Mouse (Mus musculus) kidney, postnatal 14 days (tissue): ENCODE measurements around the gene Rnf4.
A peak's percentile ranks its signal among the peaks of the same experiment; 100 is the strongest.

Source experiments
- DNase-seq: peaks from one replicate; pipeline ENCODE4 v3.0.0; 2022; ENCODE audit warnings: mixed read lengths

Gene Rnf4

DNA sequence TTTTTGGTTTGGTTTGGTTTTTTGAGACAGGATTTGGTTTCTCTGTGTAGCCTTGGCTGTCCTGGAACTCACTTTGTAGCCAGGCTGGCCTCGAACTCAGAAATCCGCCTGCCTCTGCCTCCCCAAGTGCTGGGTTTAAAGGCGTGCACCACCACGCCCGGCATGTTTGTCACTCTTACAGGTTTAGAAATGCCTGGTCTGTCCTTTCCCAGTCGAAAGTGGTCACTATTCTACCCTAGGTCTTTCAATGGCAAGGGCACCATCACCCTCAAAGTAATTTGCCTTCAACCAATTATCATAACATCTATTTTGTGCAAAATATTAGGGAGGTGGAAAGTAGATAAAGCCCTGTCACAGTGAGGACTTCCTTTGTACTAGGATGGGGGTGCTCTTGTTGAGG is 4.2 kb downstream of the Rnf4 start:
- no peak for DNase-seq

DNA sequence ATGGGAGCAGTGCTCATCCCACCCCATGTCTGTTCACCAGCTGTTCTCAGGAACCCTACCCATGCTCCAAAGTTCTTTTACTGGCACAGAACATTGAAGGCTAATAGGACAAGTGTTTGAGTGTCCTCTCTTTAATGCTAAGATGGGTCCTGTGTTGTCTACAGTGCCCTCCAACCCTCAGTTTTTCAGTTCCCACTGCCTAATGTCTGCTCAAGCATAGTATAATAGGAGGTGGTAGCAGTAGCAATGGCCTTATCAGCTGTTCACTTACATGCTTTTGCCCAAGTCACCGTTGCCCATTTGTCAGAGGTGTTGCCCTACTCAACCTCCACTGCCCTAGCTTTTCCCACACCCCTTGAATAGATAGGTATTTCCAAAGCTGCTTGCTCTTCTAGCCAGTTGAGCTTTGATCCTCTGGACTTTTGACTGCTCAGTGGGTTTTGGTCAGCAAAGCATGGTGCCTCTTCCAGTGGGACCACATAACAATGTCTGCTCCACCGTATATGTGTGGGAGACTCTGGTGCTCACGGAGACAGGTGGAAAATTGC is 16.1 kb downstream of the Rnf4 start:
- no peak for DNase-seq

DNA sequence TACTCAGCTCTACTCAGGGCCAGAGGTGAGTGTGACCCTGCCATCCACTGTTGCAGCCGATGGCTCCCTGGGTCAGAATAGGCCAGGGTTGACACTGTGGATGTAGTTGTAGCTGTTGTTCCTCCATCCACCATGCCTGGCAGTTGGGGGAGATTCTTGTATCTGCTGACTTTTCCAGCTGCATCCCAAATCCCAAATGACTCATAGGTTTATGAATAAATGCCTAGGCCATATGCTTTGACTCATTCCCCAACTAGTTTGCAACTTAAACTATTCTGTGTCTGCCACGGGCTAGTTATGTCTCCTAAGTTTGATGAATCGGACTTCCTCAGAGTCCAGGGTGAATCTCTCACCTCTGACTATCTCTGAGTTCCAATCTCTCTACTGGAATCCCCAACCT is 24.2 kb downstream of the Rnf4 start:
- DNase-seq, result no peak

DNA sequence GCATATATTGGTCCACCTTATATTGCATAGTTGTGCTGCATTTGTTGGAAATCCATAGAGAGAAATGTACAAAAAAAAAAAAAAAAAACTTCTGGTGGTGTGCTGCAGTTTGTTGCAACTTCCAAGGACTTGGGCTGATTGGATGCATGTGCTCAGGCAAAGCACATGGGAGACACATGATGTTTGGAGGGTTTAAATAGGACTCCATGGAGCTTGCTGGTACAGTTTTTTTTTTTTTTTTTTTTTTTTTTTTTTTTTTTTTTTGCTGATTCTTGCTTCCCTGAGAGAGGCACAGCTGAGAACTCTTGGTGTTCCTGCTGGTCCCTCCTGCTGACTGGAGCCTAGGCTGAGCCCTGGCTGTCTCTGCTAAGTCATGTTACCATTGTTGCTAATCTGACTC is 27.0 kb downstream of the Rnf4 start:
- no peak for DNase-seq

DNA sequence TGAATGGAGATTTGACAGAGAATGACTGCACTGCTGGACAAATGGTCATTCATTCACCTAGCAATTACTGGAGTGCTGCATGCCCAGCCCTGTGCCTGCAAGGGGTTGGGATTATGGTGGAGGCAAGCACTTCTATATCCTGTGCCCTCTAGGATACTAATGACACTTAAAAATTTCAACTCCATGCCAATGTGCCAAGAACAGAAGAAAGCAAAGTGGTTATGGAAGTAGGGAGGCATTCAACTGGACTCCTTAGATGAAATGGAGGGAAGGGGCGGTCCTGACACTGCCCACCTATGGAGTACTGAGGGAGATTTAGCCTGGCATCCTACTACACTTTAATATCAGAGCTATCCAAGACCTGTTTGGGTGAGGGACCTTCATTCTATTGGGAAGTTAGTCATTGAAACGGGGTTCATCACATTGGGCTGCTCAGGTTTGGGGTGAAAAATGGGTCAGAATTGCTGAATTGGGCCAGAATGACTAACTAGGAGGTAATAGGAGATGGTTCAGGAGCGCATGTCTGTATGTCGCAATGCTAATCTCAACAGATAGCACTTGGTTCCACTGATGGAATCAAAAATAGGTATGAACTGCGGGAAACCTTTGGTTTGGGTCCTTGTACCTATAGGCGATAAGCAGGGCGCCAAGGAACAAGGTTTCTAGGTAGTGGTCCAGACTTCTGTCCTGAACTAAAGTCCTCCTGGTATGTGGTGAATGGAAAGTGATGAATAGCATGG is 32.6 kb downstream of the Rnf4 start:
- no peak for DNase-seq

DNA sequence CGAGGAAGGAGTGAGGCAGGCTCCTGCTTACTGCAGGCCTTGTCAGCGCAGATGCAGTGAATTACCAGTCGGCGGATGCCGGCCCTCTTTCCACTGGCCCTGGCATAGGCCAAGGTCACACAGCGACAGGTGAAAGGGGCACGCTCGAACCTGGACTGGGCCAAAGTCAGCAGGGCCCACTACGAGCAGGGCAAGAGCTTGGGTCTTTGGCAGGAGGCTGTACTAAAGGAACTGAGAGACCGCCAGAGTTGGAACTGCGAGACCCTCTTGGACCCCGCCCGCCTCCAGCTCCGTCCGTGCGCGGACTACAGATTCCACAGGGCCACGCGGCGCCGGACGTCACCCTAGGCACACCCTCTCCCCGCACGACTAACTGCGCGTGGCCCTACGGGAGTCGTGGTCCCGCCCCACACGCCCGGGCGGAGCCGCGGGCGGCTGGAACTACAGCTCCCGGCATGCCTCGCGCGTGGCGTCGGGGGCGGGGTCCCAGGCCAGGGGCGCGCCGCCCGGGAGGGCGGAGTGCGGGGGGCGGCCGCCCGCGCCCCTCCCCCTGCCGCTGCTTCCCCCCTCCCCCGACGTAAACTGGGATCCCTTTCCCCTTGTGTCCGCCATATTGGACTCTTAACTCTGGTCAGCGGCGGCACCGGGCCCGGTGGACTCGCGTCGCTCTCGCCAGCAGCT is 33.4 kb downstream of the Rnf4 start, which contains the start of gene Fam193a:
Gene Fam193a, plus strand, starts transcription at position 593 of the 681 bp plus-strand sequence.
- peak; percentile 99 for DNase-seq

DNA sequence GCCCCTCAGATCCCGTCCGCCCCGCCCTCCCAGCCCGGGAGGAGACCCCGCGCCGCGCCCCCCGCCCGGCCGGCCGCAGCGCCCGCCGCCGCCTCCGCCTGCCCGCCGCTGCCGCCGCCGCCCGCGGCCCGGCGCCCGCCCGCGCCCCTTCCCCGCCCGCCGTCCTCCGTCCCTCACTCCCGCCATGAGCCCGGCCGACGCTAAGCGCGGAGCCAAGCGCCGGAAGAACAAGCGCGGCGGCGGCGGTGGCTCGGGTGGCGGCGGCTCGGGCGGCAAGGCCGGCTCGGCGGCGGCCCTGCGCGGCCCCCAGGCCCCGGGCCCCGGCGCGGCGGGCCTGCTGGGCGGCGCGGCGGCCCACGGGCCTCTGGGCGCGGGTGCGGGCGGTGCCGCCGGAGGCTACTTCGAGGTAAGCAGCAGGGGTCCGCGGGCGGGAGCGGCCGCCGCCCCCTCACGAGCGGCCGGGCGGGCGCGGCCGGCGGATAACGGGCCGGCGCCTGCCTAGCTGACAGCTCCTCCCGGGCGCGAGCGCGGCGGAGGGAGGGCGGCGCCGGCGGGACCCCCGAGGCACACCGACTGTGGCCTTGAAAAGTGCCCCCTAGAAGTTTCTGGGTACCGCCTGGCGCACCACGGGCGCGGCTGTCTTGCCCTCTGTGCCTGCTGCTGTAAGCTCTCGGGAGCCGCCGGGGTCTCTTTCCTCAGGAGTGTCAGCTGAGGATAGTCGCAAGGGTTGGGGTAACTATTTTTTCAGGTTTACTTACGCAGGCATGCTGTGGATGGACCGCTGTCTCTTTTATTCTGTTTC is 34.1 kb downstream of the Rnf4 start:
- DNase-seq, result peak; percentile 45

DNA sequence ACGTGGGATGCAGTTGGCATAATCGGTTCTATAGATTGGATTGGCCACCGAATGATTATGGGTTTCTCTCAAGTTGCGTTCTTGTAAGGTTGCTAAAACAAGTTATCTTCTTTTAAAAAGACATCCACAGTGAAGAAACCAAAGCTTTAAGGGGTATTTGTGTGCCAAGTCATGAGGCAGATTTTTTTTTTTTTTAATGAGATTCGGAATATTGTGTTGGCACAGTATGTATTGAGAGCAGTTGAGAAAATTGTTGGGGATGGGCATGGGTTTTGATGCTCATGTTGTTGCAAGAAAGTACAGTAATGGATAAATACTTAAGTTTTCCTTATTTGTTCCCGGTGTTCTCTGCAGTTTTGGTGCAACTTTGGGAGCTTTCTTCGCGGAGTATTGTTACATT is 34.8 kb downstream of the Rnf4 start:
- no peak for DNase-seq

DNA sequence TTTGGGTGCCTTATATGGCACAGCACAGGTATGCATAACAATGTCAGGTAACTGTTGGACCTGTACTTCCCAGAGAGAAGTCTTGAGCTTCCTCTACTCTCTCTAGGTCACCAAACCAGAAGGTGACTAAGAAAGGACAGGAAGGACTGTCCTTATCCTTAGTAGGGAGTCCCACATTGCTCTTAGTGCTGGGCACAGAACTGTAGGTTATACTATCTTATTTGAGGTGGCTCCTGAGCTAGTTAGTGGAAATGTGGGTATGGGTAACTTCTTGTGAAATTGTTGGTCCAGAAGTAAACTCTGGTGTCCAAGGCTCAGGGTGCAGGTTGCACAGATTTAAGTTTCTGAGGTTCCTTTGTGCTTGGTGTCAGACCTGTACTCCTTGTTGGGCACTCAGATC is 36.1 kb downstream of the Rnf4 start:
- DNase-seq, result no peak

DNA sequence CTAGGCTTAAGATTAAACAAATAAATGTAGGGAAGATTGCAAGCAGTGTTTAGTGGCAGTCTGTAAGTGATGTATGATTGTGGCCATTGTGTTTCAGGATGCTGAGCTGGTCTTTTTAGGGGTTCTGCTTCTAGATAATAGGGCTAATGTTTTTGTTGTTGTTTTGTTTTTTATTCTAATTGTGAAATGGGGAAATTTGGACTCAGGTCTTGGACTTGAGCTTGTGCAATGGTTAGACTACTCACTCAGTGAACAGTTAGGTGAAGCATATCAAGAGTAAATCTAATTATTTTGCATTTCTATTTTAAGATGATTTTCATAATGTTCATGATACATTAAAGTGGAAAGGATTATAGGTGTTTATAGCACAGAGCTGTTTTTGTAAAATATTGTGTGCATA is 36.5 kb downstream of the Rnf4 start:
- no peak for DNase-seq

DNA sequence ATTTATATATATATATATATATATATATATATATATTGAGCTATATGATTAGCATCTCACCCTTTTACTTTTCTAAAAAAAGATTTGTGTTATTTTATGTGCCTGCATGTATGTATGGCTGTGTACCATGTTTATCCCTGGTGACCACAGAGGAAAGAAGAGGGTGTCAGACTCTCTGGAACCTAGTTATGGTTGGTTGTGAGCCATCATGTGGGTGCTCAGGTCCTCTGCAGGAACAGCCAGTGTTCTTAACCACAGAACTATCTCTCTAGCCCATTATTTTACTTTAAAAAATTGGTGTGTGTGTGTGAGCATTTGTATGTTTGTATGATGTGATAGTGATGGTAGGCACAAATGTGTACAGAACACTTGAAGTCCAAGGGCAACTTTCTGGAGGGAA is 42.7 kb downstream of the Rnf4 start:
- no peak for DNase-seq

DNA sequence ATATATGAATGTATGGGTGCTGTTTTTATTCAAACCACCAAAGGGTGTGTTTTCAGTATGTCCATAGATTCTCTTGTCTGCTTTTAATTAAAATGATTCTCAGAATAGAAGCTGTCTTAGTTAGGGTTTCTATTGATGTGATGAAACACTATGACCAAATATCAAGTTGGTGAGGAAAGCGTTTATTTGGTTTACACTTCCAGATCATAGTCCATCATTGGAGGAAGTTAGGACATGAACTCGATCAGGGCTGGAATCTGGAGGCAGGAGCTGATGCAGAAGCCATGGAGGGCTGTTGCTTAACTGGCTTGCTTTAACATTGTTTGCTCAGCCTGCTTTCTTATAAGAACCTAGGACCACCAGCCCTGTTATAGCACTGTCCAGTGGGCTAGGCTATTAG is 45.6 kb downstream of the Rnf4 start:
- no peak for DNase-seq

DNA sequence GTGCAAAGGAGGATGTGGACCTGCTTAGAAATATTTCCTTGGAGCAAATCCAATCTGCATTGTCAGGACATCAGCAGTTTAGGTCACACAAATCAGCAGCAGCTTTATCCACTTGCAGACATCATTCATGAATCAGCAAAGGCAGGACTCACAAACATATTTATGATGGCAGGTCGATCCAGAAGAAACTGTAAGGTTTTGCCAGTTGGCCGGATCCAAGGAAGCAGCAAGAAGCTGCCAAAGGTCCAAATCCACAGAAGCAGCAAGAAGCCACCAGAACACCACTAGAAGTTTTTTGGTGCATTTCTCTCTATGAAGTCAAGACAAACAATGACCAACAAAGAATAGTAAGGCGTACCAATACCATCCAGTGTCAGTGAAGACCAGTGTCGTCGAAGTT is 49.5 kb downstream of the Rnf4 start:
- no peak for DNase-seq

DNA sequence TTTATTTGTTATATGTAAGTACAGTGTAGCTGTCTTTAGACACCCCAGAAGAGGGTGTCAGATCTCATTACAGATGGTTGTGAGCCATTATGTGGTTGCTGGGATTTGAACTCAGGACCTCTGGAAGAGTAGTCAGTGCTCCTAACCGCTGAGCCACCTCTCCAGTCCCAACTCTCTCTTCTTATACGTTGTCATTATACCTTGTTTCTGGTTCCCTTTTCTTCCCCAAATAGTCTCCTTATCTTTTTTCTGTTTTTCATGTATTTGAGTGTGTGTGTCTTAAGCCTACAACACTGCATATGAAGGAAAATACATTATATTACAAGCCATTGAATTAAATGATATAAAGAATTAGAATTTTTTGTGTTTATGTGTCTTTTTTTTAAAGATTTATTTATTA is 50.7 kb downstream of the Rnf4 start:
- no peak for DNase-seq

DNA sequence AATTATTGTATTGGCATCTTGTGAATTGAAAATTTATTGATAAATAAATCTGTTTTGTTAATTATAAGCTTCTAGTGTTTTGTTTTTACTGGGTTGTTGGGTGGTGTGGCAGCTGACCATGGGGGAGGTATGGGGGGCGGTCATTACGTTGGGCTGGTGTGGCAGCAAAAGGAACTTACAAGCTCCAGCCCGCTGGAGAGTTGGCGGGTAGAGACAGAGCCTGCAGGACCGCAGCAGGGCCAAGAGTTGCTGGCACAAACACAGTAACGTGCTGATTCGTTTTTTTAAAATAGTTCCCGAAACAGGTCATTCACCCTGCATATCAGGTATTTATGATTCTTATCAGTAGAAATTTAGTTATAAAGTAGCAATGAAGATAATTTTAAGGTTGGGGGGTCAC is 57.2 kb downstream of the Rnf4 start:
- no peak for DNase-seq

DNA sequence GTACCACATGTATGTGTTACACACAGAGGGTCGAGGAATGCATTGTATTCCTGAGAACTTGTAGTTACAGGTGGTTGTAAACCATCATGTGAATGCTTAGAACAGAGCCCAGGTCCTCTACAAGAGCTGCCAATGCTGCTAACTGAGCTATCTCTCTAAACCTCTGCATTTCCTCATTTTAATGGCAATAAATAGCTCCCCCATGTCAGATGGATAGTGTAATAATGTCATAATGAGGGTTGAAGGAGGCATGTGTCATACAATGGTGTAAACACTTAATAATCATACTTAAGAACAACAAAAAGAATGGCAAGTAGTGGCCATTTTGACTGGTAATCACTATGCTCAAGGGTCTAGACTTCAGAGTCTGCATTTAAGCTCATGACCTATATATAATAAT is 59.3 kb downstream of the Rnf4 start:
- DNase-seq, result no peak

DNA sequence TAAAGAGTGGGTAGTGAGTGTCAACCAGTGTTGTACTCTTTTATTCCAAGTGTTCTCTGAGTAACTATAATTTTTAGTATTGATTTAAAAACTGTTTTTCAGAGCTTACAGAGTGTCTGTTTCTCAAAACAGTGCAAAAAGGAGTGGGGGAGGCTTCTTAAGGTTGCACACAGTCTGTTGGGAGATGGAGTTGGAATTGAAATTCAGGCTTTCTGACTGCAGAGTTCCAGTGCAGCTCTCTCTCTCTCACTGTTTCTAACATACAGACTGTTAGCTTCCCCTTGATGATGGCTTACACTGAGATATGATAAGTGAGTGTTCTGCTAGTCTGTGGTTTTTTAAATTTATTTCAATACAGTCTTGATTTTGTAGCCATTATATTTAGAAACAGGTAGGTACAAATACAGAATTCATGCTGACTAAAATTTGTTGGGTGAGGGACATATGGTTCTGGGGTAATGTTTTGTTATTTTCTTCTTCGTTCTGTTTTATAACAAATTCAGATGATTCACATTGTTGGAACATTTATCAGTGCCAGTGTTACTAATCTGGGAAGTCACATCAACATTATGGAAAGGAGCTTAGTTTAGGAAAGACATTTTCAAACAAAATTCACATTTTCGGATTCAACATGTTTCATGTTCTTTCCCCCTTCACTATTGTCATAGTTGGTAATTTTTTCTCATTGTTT is 59.9 kb downstream of the Rnf4 start:
- DNase-seq, result no peak

DNA sequence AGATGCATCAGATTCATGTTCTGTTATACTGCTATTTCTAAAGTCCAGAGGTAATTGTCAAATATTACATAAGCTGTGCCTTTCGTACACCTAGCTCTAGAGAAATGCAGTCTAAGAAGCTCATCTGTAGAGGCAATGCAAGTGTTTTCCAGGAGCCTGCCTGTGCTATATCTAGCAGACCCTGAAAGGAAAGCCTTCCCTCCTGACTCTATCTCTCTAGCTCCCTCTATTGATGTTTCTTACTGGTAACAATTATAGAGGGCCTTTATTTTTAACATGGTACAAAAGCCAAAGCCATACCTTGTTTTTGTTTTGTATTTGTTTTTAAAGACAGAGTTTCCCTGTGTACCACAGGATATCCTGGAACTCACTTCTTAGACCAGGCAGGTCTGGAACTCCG is 61.8 kb downstream of the Rnf4 start:
- DNase-seq, result no peak

DNA sequence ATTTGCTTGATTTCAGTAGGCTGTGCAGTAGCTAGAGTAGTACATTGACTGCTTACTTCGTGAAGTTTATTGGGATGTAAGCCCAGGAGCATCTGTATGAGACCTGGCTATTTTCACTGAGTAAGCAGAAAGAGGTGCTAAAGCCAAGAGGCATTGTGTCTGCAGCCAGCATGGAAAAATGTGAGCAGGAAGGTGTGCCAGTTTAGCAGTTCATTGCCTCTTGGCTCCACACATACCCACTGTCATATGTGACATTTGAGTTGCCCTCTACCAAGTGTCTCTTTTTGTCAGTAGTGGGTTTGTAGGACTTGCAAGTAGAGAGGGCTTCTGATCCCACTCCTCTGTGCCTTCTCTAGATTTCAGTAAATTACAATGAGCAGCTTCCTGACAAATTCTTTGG is 62.2 kb downstream of the Rnf4 start:
- no peak for DNase-seq
